Mouse (Mus musculus): ENCODE data around the gene Tmem94. TPM values are rescaled to one million over a fixed set of nuclear protein-coding genes. Genes with fewer than 3 reads are reported as not detected.

Gene Tmem94
- polyA plus RNA-seq, 1 experiment from 2014 or later: 42.1 TPM

GRCm38 (mm10) chr11:115827624-115828023 lies 62.4 kb downstream of the Tmem94 start:
- Histone ChIP-seq H3K36me3 (peaks cover 2% of the 10 kb centered on the region; the same call in 1 of the 2 replicates), H3K4me2 (replicated peaks) (no peak overlapping the region), H3K27ac (no peak overlapping the region), H3K9ac (no peak overlapping the region), H3K27me3 (peaks cover 90% of the 10 kb centered on the region), H3K4me1 (peaks cover 27% of the 10 kb centered on the region), H3K4me3 (no peak overlapping the region), H3K9me3 (replicated peaks) (no peaks in the 10 kb centered on the region)
- no peak for ATAC-seq (ENCODE audit: low FRiP score)
- WGBS: 89% methylated on average over 6 of the region's 6 CpGs

- Histone ChIP-seq H3K4me1 (peaks cover 28% of the 10 kb centered on the region), H3K36me3 (no peaks in the 10 kb centered on the region), H3K4me3 (no peak overlapping the region), H3K9me3 (replicated peaks) (no peaks in the 10 kb centered on the region), H3K4me2 (replicated peaks) (no peak overlapping the region), H3K9ac (no peak overlapping the region), H3K27me3 (peaks cover 78% of the 10 kb centered on the region), H3K27ac (no peak overlapping the region)
- 66% methylated on average over 4 of the region's 4 CpGs for WGBS
- ATAC-seq (ENCODE audit: low FRiP score): no peak
Measured at GRCm38 (mm10) chr11:115829036-115829435, 63.8 kb downstream of the Tmem94 start.

- peaks cover 68% of the 10 kb centered on the region for H3K27me3 ChIP-seq
- H3K36me3 ChIP-seq: no peaks in the 10 kb centered on the region
- no peak overlapping the region for H3K4me3 ChIP-seq
- ATAC-seq (ENCODE audit: low FRiP score): no peak
- H3K4me2 ChIP-seq (replicated peaks): no peak overlapping the region
- 16% methylated on average over 25 of the region's 25 CpGs for WGBS
- H3K27ac ChIP-seq: no peak overlapping the region
- no peak overlapping the region for H3K9ac ChIP-seq
- peaks cover 28% of the 10 kb centered on the region for H3K4me1 ChIP-seq
- H3K9me3 ChIP-seq (replicated peaks): no peaks in the 10 kb centered on the region
Measured at GRCm38 (mm10) chr11:115830550-115831325, 65.5 kb downstream of the Tmem94 start.

GRCm38 (mm10) chr11:115831518-115831917 lies 66.3 kb downstream of the Tmem94 start:
- H3K4me2 ChIP-seq (replicated peaks): no peak overlapping the region
- no peak overlapping the region for H3K4me3 ChIP-seq
- H3K9me3 ChIP-seq (replicated peaks): no peaks in the 10 kb centered on the region
- H3K9ac ChIP-seq: no peak overlapping the region
- WGBS: 44% methylated on average over 3 of the region's 3 CpGs
- peaks cover 28% of the 10 kb centered on the region for H3K4me1 ChIP-seq
- ATAC-seq (ENCODE audit: low FRiP score): no peak
- no peak overlapping the region for H3K27ac ChIP-seq
- H3K36me3 ChIP-seq: no peaks in the 10 kb centered on the region
- peaks cover 60% of the 10 kb centered on the region for H3K27me3 ChIP-seq

- Histone ChIP-seq H3K27ac (no peak overlapping the region), H3K4me1 (peaks cover 30% of the 10 kb centered on the region), H3K27me3 (peaks cover 57% of the 10 kb centered on the region), H3K9ac (no peak overlapping the region), H3K9me3 (replicated peaks) (no peaks in the 10 kb centered on the region), H3K36me3 (no peaks in the 10 kb centered on the region), H3K4me3 (no peak overlapping the region), H3K4me2 (replicated peaks) (no peak overlapping the region)
- WGBS: 56% methylated on average over 6 of the region's 6 CpGs
- no peak for ATAC-seq (ENCODE audit: low FRiP score)
Measured at GRCm38 (mm10) chr11:115832064-115832463, 66.8 kb downstream of the Tmem94 start.

- WGBS: 5% methylated on average over 8 of the region's 8 CpGs
- ATAC-seq (ENCODE audit: low FRiP score): no peak
- Histone ChIP-seq H3K27me3 (peaks cover 53% of the 10 kb centered on the region), H3K27ac (no peak overlapping the region), H3K9ac (no peak overlapping the region; the same call in 1 of the 2 replicates), H3K9me3 (replicated peaks) (no peaks in the 10 kb centered on the region), H3K4me2 (replicated peaks) (no peak overlapping the region), H3K4me1 (peaks cover 30% of the 10 kb centered on the region), H3K4me3 (no peak overlapping the region), H3K36me3 (no peaks in the 10 kb centered on the region)
Measured at GRCm38 (mm10) chr11:115832523-115832922, 67.3 kb downstream of the Tmem94 start.

GRCm38 (mm10) chr11:115833021-115833513 lies 67.8 kb downstream of the Tmem94 start:
- Histone ChIP-seq H3K27me3 (peaks cover 47% of the 10 kb centered on the region), H3K9me3 (replicated peaks) (no peaks in the 10 kb centered on the region), H3K9ac (no peak overlapping the region), H3K27ac (no peak overlapping the region), H3K4me2 (replicated peaks) (no peak overlapping the region), H3K4me1 (peaks cover 30% of the 10 kb centered on the region), H3K4me3 (no peak overlapping the region), H3K36me3 (no peaks in the 10 kb centered on the region)
- 16% methylated on average over 8 of the region's 8 CpGs for WGBS
- no peak for ATAC-seq (ENCODE audit: low FRiP score)

- Histone ChIP-seq H3K4me2 (replicated peaks) (no peak overlapping the region), H3K27me3 (peaks cover 43% of the 10 kb centered on the region), H3K27ac (no peak overlapping the region), H3K9me3 (replicated peaks) (no peaks in the 10 kb centered on the region), H3K4me1 (peaks cover 28% of the 10 kb centered on the region), H3K4me3 (no peak overlapping the region), H3K9ac (no peak overlapping the region), H3K36me3 (no peaks in the 10 kb centered on the region)
- no peak for ATAC-seq (ENCODE audit: low FRiP score)
- 63% methylated on average over 6 of the region's 6 CpGs for WGBS
Measured at GRCm38 (mm10) chr11:115834033-115834432, 68.8 kb downstream of the Tmem94 start.

GRCm38 (mm10) chr11:115836656-115837395 lies 71.6 kb downstream of the Tmem94 start:
- no peak overlapping the region for H3K9ac ChIP-seq
- ATAC-seq (ENCODE audit: low FRiP score): no peak
- H3K4me3 ChIP-seq: no peak overlapping the region
- no peak overlapping the region for H3K27ac ChIP-seq
- 41% methylated on average over 11 of the region's 11 CpGs for WGBS
- no peaks in the 10 kb centered on the region for H3K36me3 ChIP-seq
- peaks cover 19% of the 10 kb centered on the region for H3K4me1 ChIP-seq
- H3K27me3 ChIP-seq: peaks cover 17% of the 10 kb centered on the region
- no peaks in the 10 kb centered on the region for H3K9me3 ChIP-seq (replicated peaks)
- H3K4me2 ChIP-seq (replicated peaks): no peak overlapping the region

GRCm38 (mm10) chr11:115837606-115838345 lies 72.5 kb downstream of the Tmem94 start:
- H3K4me2 ChIP-seq (replicated peaks): no peak overlapping the region
- peaks cover 12% of the 10 kb centered on the region for H3K27me3 ChIP-seq
- H3K4me3 ChIP-seq: no peak overlapping the region
- H3K36me3 ChIP-seq: no peaks in the 10 kb centered on the region
- peaks cover 20% of the 10 kb centered on the region for H3K4me1 ChIP-seq
- WGBS: 90% methylated on average over 22 of the region's 22 CpGs
- ATAC-seq (ENCODE audit: low FRiP score): no peak
- no peaks in the 10 kb centered on the region for H3K9me3 ChIP-seq (replicated peaks)
- no peak overlapping the region for H3K9ac ChIP-seq
- H3K27ac ChIP-seq: no peak overlapping the region

- 56% methylated on average over 4 of the region's 4 CpGs for WGBS
- no peaks in the 10 kb centered on the region for H3K9me3 ChIP-seq (replicated peaks)
- H3K4me1 ChIP-seq: peaks cover 13% of the 10 kb centered on the region
- no peak overlapping the region for H3K9ac ChIP-seq
- no peak for ATAC-seq (ENCODE audit: low FRiP score)
- no peak overlapping the region for H3K4me2 ChIP-seq (replicated peaks)
- no peak overlapping the region for H3K4me3 ChIP-seq
- H3K27ac ChIP-seq: no peak overlapping the region
- H3K36me3 ChIP-seq: no peaks in the 10 kb centered on the region
- H3K27me3 ChIP-seq: peaks cover 10% of the 10 kb centered on the region
Measured at GRCm38 (mm10) chr11:115838895-115839311, 73.7 kb downstream of the Tmem94 start.

- 58% methylated on average over 3 of the region's 3 CpGs for WGBS
- no peak overlapping the region for H3K4me3 ChIP-seq
- H3K9ac ChIP-seq: no peak overlapping the region
- peaks cover 10% of the 10 kb centered on the region; the same call in 1 of the 2 replicates for H3K27me3 ChIP-seq
- ATAC-seq (ENCODE audit: low FRiP score): no peak
- no peaks in the 10 kb centered on the region for H3K9me3 ChIP-seq (replicated peaks)
- peak overlapping the region; percentile 1 for H3K27ac ChIP-seq
- H3K36me3 ChIP-seq: no peaks in the 10 kb centered on the region
- H3K4me2 ChIP-seq (replicated peaks): no peak overlapping the region
- peaks cover 20% of the 10 kb centered on the region for H3K4me1 ChIP-seq
Measured at GRCm38 (mm10) chr11:115839732-115840131, 74.5 kb downstream of the Tmem94 start.
